Mouse (Mus musculus): ENCODE results near the gene Atp6ap2.
"Not testable (repeated sequence)": the region's sequence is repeated elsewhere in the genome, so short reads cannot be mapped to it uniquely, and the experiment has no call there.

Atp6ap2 gene

GRCm38 (mm10) chrX:12587192-12587957 lies at the start of gene Atp6ap2:
Gene Atp6ap2, plus strand, starts transcription at chrX:12587801.
- peak; percentile 90 for DNase-seq (ENCODE audit: low spot score)

DNA sequence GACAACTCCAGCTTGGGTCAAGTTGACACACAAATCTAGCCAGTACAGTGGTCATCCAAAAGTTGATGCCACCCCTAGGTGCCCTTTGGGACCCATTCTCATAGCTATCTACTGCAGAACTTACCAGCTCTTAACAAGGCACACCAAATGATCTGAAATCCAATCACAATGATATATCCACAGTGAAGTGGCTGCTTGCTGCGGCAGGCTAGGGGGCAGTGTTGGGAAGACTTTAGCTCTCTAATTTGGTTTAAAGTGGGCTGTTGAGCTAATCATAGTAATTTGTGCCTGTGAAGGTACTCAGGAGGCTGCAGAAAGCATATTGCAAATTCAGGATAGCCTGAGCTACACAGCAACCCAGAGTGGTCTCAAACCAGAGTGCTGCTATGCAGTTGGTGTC lies 43.2 kb upstream of the Atp6ap2 start:
- no peak for DNase-seq (ENCODE audit: low spot score)

DNA sequence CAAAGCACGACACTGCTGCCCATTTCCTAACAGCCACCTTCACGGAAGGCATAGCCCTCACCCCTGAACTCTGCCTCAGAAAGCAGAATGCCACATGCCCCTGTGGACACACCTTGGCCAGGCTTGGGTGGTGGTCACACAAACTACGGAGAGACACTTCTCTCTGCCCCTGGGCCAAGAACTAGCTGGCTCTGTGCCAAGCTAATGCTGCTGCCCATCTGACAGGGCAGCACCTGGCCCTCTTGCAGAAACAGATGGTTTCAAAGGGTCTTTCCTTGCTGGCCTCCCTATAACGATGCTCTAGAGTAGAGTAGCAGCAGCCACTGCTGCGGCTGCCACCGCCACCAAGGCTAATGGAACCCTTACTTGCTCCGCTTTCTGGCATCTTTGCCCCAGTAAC lies 30.5 kb upstream of the Atp6ap2 start:
- no peak for DNase-seq (ENCODE audit: low spot score)

GRCm38 (mm10) chrX:12571407-12571806 lies 16.2 kb upstream of the Atp6ap2 start:
- DNase-seq (ENCODE audit: low spot score), result no peak

GRCm38 (mm10) chrX:12577936-12578335 lies 9.7 kb upstream of the Atp6ap2 start:
- DNase-seq (ENCODE audit: low spot score), result no peak

GRCm38 (mm10) chrX:12578339-12578868 lies 9.2 kb upstream of the Atp6ap2 start:
- no peak for DNase-seq (ENCODE audit: low spot score)

DNA sequence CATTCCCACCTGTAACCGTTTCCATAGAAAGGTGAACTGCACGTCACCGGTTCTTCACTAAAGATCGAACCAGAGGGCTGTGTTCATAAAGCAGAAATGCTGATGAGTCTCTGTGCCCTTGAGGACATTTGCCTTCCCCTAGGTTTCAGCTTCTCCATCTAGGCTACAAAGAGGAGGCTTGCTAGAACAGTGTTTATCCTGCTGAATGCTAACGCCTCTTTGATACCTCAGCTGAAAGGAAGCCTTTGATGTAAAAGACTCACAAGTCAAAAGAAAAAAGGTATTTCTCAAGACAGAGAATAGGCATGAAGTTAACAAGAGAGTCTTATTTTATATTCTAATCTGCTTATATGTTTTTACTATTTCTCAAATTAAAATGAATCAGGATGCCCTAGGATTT lies 4.3 kb upstream of the Atp6ap2 start:
- no peak for DNase-seq (ENCODE audit: low spot score)

DNA sequence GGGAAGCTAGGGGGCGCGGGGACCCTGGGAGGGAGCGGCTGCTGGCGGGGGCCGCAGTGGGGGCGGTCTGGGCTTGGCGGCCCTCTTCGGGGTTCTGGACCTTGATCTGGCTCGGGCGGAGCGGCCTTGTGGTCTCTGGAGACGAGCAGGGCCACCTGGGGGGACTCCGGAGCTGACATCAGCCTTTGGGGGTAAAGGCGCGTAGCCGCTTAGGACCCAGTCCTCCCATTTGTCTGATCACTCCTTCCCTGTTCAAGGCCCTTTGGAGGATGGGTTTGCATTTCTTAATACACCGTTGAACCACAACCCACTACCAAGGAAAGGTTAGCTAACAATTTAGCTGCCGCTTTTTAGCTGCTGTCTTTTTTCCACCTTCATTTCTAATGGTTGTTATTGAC lies 356 bp downstream of the Atp6ap2 start:
- DNase-seq (ENCODE audit: low spot score), result no peak

- no peak for DNase-seq (ENCODE audit: low spot score)
Observed at GRCm38 (mm10) chrX:12591401-12591943, 3.9 kb downstream of the Atp6ap2 start.

DNA sequence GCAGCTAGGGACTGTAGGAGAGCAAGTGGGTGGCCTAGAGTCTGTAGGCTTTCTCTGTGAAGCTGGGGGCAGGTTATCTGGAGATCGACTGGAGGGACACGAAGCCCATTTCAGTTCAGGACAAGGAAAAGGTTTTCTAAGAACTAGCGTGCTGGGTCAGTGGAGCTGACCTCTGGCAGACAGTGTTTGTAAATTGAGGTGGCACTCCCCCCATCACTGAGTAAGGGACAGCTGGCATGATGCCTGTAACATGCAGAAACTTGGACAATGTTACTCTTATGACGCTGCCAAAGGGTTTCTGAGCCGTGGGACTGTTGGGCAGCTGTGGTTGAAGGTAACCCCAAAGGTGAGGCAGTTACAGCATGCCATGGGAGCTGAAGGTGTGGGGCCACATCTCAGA lies 4.4 kb downstream of the Atp6ap2 start:
- DNase-seq (ENCODE audit: low spot score), result no peak

DNA sequence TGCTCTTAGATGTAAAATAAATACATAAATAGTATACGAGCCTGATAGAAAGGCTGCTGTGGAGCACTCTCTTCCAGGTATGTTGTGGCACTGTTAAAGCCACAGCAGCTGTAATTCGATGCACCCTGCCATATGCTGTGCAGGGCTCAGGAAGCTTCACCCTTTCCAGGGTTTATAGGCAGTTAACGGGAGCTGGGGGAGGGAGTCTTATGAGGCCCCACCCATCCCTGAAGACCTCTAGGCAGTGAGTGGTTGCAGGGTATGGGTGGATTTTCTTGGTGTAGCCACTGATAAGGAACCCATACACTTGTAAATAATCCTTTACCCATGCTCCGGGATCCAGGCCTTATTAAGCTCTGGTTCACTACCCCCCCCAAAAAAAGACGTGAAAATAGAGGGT lies 6.2 kb downstream of the Atp6ap2 start:
- no peak for DNase-seq (ENCODE audit: low spot score)

GRCm38 (mm10) chrX:12610541-12610940 lies 22.9 kb downstream of the Atp6ap2 start:
- not testable (repeated sequence) for DNase-seq (ENCODE audit: low spot score)

DNA sequence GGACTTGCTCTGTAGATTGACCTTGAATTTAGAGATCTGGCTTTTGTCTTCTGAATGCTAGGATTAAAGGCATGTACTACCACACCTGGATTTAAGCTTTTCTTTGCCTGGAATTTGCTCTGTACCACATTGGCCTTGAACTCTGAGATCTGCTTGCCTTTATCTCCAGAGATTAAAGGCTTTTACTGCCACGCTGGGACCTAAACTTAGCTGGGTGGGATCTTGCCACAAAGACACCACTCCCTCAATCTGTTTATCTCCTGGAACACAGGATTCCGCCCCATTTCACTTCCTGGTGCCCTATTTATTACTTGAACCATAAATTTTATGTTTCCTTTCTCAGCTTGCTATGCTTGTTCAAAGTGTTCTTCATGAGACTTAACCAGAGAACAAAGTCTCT lies 23.6 kb downstream of the Atp6ap2 start:
- no peak for DNase-seq (ENCODE audit: low spot score)

- DNase-seq (ENCODE audit: low spot score), result not testable (repeated sequence)
Observed at GRCm38 (mm10) chrX:12612360-12612759, 24.8 kb downstream of the Atp6ap2 start.

DNA sequence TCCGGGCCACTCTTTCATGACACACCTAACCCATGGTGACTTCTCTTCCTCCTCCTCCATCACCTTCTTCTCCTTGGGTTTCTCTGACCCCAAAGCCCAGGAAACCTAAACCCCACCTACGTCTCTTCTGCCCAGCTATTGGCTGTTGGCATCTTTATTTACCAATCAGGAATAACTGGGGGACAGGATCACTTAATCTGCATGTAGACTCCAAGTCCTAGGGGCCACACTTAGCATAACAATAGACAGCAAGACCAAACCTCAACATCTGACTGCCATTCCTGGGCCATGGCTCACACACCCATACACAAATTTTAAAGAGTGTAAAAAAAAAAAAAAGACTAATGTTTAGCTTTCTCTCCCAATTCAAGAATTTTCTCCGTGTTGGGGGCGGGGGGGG lies 37.5 kb downstream of the Atp6ap2 start:
- DNase-seq (ENCODE audit: low spot score), result no peak

DNA sequence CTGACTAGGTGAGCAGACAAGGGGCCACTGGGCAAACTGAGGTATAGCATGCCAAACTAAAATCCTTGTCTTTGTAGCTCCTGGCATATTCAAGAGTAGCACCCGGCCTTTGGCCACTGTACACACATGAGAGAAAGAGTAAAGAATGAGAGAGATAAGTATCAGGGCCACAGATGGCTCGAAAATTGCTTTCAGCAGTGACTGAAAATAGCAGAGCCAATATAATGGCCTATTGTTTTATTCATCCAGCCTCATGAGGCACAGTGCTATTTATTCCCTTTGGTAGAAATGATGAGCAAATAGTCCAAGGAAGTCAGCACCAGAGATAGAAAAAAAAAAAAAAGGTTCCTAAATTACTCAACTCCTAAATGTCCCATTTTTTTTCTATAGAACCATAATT lies 57.4 kb downstream of the Atp6ap2 start:
- no peak for DNase-seq (ENCODE audit: low spot score)

DNA sequence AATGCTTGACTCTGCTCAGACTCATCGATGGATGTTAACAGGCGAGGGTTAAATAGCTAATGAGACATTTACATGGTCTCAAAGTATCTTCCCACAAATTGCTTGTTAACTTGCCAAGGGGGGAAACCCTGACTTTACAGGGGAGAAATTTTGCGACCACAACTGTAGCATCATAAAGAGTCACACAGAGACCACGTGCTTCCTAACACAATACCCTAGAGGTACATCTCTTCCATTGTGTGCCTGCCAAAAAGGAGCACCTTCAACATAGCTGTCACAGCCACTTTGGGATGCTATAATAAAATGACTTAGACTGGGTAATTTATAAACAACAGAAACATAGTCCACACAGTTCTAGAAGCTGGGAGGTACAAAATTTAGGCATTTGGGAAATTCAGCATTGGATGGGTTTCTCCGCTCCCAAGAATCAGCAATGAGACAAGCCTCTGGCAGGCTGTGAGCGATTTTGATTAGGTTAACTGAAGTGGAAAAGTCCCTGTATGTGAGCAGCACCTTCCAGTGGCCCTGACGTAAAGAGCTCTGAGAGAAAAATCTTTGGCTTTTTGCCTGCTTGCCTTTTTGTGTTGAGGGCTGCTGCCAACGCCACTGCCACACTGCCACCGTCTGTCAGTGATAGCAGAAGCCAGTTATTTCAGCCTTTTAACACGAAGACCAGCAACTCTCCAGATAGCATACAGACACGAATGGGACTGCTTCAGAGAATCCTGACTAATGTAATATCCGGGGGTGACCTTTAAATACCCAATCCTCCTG lies 58.1 kb downstream of the Atp6ap2 start:
- no peak for DNase-seq (ENCODE audit: low spot score)

DNA sequence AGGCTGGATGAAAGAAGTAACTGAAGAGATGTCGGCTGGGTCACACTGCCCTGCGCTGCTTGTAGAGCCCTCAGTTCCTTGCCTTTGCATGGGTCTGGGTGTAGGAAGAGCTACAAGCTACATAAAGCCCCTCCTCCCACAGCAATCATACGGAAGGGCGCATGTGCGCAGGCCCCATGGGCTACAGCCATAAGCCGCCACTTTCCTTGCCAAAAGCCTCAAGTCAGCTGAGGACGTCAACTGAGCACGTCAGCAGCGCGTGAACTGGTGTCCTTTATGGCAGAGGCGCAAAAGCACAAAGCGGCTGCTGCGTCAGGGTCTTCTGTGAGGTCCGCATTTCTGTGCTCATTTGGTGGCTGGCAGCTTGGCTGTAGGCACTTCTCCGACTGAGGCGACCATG lies 64.3 kb downstream of the Atp6ap2 start:
- DNase-seq (ENCODE audit: low spot score), result no peak

GRCm38 (mm10) chrX:12653879-12654278 lies 66.3 kb downstream of the Atp6ap2 start:
- DNase-seq (ENCODE audit: low spot score), result no peak

All from left cerebral cortex, adult 11 months (tissue).